Mouse (Mus musculus) hematopoietic stem cell, adult 5-6 weeks (primary cell): Measurements from ENCODE around the gene Agbl4. TPM values are rescaled to one million over a fixed set of nuclear protein-coding genes. Genes with fewer than 3 reads are reported as not detected.

Experiments used
- ATAC-seq, 2 experiments: fragments of 125-278 bp in 1 of 2; replicated peaks in 1 of 2; 2 replicates each; pipeline ENCODE4 v1.8.0; 2016 to 2017; ENCODE audit warnings: inconsistent platforms in 2 of 2, mild to moderate bottlenecking in 2 of 2, moderate number of reproducible peaks in 2 of 2, low read depth in 1 of 2, moderate TSS enrichment in 1 of 2; ENCODE audit not compliant: low FRiP score in 2 of 2, poor library complexity in 2 of 2, severe bottlenecking in 2 of 2, insufficient read depth in 1 of 2, low TSS enrichment in 1 of 2
- total RNA-seq: library from RNA; stranded (forward); fragments of 172-1452, 232-1000 nt; gene quantifications from 2 replicates; pipeline ENCODE4 v1.2.3, GENCODE M21; 2017

The Agbl4 gene
- total RNA-seq, 1 experiment from 2014 or later: not detected

DNA sequence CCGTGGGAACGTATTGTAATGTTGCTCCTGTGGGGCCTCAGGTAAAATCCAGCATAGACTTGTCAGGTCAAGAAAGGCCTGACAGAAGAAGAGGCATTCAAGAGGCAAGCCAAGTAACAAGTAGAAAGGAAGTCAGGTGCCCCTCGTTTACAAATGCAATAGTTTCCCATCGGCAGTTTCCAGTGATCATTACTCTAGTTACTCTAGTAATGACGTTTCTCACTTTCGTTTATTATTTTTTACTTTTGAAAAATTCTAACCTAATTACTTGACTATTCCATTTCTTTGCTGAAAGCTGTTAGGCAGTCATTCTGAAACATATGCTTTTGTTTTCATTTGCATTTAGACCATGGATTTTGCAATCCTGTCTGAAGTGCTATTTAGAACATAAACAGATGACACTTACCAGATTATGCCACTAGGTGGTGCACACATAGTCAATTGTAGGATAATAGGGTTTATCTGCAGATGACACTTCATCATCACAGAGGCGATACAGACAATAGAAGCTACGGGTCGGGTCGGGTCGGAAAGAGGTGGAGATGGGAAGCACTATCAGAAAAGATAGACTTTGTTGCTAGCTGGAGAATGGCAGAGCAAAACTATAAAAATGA, 930.4 kb downstream of the Agbl4 start:
- peak; percentile 59 to 64; a peak in 2 of 4 replicates for ATAC-seq

DNA sequence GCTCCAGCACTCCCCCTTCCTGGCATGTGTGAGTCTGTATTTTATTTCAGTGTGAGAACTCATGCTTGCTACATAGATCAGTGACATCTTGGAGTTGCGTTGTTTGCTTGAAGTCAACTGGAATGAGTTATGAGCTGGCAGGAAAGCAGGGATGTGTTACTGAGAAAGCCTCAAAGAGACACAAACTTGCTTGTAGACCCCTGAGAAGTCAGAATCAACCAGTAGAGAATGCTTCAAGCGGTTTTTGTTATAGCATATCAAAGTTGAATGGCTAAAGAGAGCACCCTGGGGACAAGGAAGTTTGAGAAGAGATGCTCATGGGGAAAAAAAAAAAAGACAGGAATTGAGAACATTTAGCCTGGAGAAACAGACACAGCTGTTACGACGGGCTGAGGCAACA, 932.0 kb downstream of the Agbl4 start:
- ATAC-seq: no peak

- ATAC-seq: no peak
Measured at GRCm38 (mm10) chr4:111332864-111333263, 935.4 kb downstream of the Agbl4 start.

DNA sequence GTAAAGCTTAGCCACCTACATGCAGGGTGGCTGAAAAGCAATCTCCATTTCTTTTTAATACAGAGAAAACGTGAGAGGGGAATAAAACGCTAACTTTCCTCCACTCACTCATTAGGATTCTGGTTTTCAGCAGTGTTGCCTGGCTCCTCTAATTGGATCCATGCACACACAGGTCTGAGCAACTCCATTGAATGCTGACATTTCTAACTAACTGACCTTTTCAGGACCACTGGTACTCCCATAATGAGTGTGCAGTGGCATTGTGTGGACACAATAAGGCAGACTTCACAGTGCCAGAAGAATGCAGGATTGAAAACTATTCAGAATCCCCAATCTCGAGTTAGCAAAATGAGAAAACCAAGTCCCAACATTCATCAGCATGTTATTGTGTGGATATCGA, 952.5 kb downstream of the Agbl4 start:
- ATAC-seq: no peak

DNA sequence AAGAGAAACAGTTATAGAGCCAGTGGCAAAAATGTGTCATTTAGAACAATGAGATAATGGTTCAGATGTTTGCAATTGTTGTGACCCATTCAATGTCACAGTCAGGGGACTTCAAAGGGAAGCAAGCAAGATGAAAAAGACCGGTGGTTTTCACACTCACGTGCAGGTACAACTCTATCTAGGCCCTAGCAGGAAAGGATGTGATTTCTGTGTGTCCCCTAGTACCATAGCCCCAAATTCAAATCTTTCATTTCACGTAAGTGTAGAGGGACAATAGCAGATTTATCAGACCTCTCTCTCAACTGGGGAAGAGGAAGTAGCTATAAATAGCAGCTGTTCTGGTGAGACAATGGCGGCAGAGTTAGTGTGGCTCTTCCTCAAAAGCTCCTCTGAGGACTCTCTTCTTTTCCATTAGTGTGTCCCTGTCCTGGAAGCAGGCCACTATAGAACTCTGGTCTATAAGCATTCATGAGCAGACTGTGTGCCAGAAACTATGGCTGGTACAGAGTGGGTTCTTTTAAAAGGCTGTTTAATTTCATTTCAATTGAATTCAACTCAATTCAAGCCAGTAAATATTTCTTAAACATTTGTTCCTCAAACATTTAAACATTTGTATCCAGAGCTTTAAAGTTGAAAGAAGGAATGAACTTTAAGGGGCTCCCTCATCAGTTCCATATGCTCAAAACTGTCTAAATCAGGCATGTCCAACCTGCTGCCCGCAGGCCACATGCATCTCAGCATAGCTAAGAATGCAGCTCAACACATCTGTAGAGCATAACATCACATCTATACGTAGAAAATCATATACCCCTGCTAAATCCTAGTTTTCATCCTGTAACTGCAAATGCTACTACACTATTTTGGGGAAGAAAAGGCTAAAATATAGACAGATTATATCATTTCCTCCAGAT, 953.4 kb downstream of the Agbl4 start:
- peak; percentile 32 to 65; a peak in 2 of 4 replicates for ATAC-seq

DNA sequence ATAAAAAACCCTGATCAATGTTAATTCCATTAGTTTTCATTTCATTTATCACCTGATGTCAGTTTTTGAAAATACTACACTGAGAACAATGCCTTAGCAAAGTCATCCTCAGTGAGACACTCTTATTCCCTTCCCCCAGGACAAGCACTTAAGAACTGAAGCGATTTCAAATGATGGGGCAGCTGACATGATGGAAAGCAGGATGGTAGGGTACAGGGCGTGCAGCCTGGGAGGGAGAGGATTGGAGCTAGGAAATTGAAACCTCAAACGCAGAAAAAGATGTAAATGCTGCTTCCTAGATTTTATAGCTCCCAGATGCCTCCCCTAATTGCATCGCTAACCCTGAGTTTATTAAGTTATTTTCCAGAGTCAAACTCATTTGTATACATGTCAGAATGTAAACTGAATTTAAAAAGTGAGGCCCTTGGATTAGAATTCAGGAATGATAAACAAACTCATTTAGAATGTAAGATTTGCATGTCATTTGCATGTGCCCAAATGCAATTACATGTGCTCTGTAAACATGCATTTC, 959.2 kb downstream of the Agbl4 start:
- no peak for ATAC-seq

- no peak for ATAC-seq
Measured at GRCm38 (mm10) chr4:111357176-111357575, 959.7 kb downstream of the Agbl4 start.

DNA sequence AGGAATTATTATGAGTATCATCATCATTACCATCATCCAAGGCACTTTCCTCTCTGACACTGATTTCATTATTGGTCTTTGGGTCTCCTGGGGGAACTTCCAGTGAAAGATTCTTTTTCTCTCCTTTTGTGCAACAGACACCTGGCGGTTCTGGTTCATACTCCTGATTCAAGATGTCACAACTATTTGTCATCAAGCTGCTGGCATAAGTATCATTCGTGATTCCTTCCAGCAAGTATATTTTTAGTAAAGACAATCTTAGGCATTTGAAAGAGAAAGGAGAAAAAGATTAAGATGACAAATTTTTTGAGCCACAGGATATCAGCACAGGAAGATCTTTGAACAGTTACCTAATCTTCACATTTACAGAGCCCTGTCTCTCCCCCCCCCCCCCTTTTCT, 966.7 kb downstream of the Agbl4 start:
- ATAC-seq: no peak

DNA sequence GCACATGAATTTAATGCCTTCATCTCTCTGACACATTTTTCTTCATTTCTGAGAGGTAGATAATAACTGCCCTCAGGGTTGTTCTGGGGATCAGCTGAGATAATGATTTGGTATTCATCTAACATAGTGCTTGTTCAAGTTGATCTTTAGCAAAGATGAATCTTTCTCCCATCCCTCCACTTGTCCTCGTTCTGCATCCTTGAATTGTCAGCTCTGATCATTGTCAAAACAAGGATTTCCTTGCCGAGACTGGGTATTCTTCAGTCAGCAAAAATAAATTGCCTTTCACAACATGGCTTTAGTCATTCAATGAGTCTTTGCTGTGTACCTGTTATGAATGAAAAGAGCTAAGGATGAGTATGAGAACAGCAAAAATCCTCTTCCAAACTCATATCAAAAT, 970.3 kb downstream of the Agbl4 start:
- no peak for ATAC-seq

- no peak for ATAC-seq
Measured at GRCm38 (mm10) chr4:111377159-111377558, 979.7 kb downstream of the Agbl4 start.

DNA sequence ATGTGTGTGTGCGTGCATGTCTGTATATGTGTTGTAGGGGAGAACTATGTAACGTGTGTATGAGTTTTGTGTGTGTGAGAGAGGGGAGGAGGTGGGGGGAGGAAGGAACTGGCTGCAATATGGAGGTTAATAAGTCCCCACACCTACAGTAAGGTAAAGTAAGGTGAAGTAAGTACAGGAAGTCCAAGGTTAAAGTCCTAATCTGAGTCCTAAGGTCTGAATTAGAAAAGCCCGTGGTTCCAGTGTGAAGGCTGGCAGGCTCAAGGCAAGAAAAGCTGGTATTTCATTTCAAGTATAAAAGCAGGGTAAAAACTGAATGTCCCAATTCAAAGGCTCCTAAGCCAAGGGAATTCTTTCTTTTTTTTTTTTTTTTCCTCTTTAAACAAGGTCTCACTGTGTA, 980.6 kb downstream of the Agbl4 start:
- ATAC-seq: no peak

GRCm38 (mm10) chr4:111383101-111383500, 985.6 kb downstream of the Agbl4 start:
- ATAC-seq: no peak

DNA sequence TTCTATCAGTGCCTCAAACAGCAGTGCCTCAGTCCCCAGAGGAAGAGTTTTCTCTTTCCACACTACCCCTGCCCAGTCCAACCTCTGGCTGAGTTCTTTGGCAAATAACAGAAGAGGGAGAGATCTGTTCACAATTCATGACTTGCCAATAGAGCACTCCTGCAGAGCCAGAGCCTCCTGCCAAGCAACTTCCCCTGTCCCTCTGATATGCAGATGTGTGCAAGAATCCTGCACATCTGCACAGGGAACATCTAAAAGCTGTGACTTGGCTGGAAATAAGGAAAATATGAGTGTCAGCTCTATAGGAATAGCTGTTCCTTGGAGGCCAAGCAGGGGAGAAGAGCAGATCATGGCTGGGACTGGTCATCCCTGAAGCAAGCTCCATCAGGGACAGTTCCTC, 993.3 kb downstream of the Agbl4 start:
- ATAC-seq: no peak

- peak; percentile 80 to 84 for ATAC-seq
Measured at GRCm38 (mm10) chr4:111399784-111400183, 1002.3 kb downstream of the Agbl4 start.

DNA sequence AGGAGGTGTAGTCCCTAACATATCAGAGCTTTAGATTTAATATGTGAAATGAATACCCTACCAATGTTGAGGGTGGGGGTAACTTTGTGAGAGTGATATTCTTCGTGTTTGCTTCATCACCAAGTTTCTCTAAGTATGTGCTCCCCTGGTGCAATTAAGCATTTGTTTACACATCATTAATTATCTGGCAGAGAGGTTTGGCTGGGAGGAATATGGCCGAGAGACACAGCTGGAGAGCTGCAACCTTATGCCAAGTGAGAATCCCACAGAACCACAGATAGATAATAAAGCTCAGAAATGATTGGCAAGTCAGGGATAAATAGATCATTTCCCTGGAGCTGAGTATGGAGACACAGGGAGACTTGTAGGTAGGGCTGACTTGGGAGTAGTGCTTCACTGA, 1003.2 kb downstream of the Agbl4 start:
- ATAC-seq: no peak

DNA sequence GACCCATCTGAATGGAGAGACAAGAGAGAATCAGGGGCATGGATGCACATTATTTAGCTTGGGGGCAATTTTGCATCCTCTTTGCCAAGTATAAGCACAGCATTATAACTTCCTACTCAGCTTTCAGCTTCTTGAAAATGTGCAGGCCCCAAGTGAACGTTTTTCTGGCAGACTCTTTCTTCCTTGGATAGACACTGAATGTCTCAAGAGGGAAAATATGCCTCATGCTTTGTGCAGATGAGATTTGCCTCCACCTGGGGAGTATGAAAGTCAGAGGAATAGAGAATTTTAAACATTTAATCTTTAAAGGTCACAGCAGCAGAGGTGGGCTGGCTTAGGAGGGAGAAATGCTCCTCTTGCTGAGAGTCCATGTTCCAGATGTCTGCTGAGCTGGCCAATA, 1005.8 kb downstream of the Agbl4 start:
- ATAC-seq: no peak

DNA sequence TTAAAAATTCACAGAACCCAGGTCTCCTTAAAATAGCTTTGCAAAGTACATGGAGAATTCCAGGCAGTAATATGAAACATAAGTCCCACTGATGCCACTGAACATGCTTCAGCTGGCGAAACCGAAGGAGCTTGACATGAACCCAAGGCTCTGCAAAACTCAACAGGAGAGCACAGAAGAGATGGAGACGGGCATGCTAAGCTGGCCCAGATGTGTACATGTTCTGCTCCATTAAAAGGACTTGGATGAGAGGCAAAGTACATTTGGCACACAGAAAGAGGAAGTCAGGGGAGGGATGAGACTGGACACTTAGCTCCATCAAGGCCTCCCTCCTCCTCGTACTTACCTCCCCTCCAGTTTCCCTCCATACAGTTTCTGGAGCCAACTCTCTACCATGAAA, 1013.3 kb downstream of the Agbl4 start:
- ATAC-seq: no peak

GRCm38 (mm10) chr4:111414399-111414798, 1016.9 kb downstream of the Agbl4 start:
- ATAC-seq: no peak; a peak in 1 of 4 replicates
